Mouse (Mus musculus) telencephalon, adult 2 months (tissue): ENCODE data around the gene Tbck.

ENCODE experiments used
- DNase-seq: peaks from one replicate; pipeline ENCODE4 v3.0.0-alpha.2; 2011; ENCODE audit warnings: low read depth, low spot score

The Tbck gene

DNA sequence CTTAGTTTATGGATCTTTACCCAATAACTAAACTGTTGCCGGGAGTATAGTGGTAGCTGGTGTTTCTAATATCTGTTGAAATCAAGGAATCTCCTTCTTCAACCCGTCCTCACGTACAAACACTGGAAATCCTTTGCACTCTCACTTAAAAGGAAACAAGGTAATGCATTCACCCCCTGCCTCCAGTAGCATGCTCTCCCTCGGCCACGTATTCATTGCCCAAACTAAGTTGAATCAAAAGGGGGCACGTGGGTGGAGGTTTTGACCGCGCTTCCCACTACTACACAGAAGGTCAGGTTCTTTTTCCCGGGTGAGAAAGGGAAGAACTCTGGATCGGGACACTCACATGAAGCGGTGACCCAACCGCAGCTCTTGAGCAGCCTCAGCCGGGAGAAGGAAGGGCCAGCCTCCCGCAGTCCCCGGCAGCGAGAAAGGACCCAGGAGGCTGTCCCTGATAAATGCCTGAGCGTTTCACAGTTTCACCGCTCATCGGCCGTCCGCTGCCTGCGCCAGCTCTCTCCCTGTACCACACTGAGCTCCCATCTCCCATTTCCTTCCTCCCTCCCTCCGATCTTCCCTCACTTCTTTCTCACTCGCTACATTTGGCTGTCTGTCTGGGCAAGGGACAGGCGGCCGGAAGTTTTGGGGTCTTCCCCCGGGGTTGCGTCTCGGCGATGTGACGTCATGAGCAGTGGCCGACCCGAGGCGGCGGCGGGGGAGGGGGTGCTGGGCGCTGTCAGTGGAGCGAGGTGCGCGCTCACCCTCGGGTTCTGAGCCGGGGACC lies at the start of gene Tbck:
Gene Tbck, plus strand, starts transcription at position 698 of the 784 bp plus-strand sequence.
- DNase-seq, result peak; percentile 88

DNA sequence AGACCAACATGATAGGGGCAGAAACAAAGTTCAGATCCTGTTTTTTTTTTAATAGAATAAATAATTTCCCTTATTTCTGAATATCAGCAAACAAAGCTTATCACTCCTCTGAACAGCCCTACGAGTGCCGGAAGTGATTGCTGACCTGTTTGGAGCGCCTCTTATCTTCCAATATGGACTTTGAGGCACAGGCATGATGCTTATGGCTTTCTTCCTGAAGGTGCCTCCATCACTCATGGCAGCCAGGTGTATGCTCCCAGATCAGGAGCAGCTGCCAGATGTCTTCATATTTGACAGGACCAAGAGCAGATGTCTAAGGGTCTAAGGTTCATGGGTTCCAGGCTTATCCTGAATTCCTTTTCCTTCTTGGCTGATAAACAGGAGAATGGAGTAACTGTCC lies 46.9 kb upstream of the Tbck start:
- DNase-seq, result no peak

- no peak for DNase-seq
Observed at GRCm38 (mm10) chr3:132644071-132644470, 39.9 kb upstream of the Tbck start.

DNA sequence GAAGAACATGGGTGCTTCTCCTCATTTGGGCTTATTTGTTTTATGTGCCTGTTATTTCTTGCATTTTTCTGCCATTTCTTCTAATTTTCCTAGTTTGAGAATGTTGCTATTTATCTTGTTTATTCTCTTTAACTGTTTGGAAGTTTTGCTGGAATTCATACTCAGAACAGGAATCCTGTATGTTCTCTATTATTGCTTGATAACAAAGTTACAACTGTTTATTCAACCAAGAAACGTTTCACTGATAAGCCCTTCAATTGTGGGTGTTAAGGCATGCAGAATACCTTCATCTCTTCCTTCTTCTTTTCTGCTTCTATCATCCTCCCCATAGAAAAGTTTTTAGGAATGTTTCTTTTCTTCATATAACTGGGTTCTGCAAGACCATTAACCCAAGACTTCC lies 37.1 kb upstream of the Tbck start:
- no peak for DNase-seq

DNA sequence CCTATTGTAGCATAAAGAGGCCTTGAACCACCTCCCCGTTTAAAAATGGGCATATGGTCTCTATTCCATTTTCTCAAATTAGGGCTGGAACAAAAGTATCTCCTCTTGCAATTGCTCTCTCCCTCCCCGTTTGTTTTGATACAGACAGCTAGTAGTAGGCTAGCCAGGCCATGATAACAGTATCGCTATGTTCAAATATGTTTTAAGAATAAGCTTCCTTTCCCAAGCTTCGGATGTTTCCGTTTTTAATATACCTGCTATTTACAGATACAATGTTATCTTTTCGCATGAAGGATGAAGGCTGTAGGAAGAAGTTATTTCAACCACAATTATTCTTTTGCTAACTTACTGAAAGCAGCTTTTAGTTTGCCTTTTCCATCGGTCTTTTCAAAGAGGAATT lies 34.6 kb upstream of the Tbck start:
- DNase-seq, result no peak

DNA sequence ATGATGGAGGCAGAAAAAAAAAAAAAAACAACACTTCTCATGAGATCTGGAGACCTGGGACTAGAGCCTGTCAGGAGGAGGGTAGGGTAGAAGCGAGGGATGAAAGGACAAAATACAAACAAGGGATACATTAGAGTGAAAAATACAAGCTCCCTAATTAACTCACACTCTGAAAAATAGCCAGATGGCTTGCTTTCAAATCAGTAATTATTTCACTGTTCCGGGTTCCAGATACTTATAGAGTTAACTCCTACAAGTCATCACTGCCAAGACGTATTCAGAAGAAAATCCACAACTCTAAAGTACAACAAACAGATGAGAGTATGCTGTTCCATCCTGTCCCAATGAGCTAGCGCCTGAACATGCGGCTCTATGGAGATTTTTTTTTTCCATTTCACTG lies 33.8 kb upstream of the Tbck start:
- no peak for DNase-seq

DNA sequence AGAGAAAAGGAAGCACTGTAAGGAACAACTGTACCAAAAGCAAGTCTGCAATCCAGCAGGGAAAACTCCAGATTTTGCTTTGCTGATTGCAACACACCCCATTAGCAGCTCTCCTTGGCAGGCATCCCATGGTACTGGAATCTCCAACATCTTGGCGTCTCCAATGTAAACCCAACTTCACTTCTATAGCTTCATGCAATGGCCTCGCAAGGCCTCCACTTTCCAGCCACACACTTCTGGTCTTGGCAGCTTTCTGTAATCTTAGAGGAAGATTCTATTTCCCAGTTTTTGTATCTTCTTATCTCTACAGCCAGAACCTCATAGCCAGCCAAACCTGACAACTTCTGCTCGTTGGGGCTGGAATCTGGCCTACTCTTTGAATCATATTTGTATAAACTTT lies 32.2 kb upstream of the Tbck start:
- DNase-seq, result peak; percentile 4

DNA sequence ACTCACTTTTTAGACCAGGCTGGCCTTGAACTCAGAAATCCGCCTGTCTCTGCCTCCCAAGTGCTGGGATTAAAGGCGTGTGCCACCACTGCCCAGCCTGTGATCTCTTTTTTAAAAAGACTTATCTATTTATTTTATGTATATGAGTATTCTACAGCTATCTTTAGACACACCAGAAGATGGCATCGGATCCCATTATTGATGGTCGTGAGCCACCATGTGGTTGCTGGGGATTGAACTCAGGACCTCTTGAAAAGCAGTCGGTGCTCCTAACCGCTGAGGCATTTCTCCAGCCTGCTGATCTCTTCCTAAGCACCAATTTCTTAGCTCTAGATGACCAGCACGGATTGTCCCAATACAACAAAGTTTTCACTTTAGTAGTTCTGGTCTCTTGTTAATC lies 30.0 kb upstream of the Tbck start:
- no peak for DNase-seq

GRCm38 (mm10) chr3:132655955-132656354 lies 28.0 kb upstream of the Tbck start:
- no peak for DNase-seq

GRCm38 (mm10) chr3:132677494-132677893 lies 6.5 kb upstream of the Tbck start:
- DNase-seq, result no peak

GRCm38 (mm10) chr3:132684231-132684928 lies 436 bp downstream of the Tbck start, which contains the start of gene Aimp1:
Gene Aimp1, minus strand, starts transcription at chr3:132684370.
- DNase-seq, result no peak

- no peak for DNase-seq
Observed at GRCm38 (mm10) chr3:132701368-132701767, 17.4 kb downstream of the Tbck start.

DNA sequence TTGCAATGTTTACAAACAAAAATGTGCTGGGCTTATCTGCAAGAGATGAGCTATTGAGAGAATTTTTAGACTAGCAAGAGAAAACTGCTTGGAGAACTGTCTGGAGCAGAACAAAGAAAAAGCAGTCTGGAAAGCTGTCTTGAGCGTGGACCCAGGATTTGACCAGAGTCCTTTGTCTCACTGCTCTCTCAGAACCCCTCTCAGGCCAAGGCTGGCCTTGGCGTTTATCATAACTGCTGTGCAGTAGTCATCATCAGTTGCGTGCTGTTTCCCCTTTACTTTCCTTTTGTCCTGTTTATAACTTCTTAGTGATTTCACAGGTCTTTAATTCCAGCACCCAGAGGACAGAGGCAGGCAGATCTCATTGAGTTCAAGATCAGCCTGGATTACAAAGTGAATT lies 20.3 kb downstream of the Tbck start:
- DNase-seq, result no peak

GRCm38 (mm10) chr3:132706977-132707376 lies 23.0 kb downstream of the Tbck start:
- no peak for DNase-seq

DNA sequence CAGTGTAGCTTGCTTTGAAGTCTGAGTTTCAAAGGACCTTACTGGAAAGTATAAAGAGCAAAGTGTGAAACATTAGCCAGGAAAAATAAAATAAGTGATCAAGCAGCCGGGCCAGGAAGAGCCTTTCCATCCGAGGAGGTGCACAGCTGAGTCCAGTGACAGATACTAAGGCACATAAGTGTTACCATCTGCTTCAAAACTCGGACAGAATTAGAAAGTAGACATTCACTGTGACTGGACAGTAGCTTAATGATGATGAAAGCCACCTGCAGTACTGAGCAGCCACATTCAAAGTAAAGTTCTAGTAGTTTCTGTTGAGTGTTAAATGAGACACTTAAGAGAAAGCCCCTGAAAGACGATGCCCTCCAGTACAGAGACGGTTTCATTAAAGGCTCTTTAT lies 30.0 kb downstream of the Tbck start:
- DNase-seq, result no peak

GRCm38 (mm10) chr3:132717316-132717715 lies 33.4 kb downstream of the Tbck start:
- DNase-seq, result peak; percentile 6

- peak; percentile 59 for DNase-seq
Observed at GRCm38 (mm10) chr3:132724326-132724725, 40.4 kb downstream of the Tbck start.

DNA sequence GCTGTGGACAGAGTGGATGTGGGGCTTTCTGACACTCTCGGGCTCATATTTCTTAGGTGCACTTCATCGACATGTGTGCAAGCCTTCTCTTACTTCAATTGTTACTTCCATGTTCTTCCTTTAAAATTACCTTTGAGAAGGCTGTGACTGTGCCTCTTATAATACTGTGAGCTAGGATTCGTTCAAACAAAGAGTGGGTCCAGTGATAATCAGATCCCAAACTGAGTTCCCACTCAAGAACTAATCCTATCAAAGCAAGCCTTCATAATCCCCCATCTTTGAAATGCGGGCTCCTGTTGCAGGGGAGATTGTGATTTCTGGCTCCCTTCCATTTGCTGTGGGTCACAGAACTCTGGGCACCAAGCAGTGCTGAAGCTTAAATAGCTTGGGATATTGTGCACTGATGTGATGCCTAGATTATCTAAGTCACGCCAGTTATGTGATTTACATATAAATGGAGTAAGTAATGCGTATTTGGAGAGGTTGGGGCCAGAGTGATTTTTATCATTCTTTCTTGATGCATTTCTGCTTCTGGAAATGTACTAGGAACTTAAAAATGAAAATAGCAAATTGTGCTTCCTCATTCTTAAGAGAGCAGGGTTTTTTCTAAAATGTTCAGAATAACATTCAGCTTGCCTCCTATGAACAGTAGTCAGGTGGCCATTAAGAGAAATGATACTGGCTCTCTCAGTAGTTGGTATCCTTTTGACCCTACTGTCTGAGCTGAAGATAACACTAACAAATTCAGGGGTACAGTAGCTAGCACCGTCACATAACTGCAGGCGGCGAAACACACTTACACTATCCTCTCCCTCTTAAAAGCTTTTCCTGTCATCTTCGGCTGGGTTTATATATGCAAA lies 60.6 kb downstream of the Tbck start:
- DNase-seq, result no peak

- DNase-seq, result peak; percentile 42
Observed at GRCm38 (mm10) chr3:132747036-132747435, 63.1 kb downstream of the Tbck start.

DNA sequence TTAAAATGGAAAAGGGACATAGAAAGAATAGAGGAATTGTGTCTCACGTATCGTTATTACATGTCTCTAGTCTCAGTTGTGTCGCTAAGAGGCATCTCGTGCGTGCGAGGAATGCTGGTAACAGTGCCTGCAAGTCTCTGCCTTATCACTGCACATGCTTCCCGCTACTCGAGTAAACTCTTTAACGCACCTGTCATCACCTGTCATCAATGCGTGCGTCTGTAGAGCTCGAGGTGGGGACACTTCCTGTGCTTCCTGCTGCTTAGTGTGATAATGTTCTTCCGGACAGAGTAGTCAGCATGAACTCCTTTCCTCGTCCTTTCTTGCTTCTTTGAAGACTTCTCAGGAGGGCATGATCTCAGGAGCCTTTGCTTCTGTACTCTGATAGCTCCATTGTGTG lies 63.8 kb downstream of the Tbck start:
- no peak for DNase-seq

DNA sequence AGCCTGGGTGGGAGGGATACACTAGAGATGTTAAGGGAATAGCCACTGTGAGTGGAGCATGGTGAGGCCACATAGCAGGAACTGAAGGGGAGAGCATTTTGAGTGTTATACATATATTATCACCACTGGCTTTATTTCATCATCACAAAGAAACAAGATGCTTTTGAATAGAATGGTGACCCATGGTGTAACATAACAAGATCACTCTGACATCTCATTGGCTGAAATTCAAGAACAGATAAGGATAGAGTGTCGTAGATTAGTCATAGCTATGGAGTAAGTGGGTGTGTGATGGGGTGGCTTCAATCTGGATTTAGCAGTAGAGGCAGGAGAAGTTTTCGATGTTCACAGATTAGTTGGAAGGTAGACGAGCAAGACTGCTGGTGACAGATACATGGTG lies 64.8 kb downstream of the Tbck start:
- DNase-seq, result peak; percentile 15

DNA sequence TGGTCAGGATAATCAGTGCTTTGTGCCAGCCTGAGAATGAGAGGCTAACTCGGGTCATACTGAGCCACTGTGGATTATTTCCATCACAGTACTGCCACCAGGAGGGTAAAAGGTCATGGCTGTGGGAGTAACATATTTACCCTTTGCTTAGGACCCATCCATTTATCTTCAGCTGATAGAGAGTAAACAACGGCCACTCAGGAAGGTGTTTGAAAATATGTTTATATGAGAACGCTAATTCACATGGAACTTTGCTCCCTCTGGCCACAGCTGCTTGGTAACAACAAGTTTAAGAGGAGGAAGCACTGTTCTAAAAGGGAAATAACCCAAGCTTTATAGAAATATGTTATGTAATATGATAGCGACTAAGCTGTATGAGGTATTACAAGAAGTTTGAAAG lies 68.8 kb downstream of the Tbck start:
- DNase-seq, result no peak
